Mouse (Mus musculus) CH12.LX (cell line): Measurements from ENCODE around the gene Cdkl5. TPM values are rescaled to one million over a fixed set of nuclear protein-coding genes. Genes with fewer than 3 reads are reported as not detected.

Experiments
- DNase-seq: peaks from one replicate; pipeline ENCODE4 v3.0.0-alpha.2; 2013; ENCODE audit errors: extremely low read depth
- H3K27ac ChIP-seq: 2 replicates; pipeline ENCODE4 v1.5.1; 2012; ENCODE audit warnings: low read depth, mild to moderate bottlenecking, control low read depth, moderate library complexity; ENCODE audit not compliant: insufficient read depth
- H3K27me3 ChIP-seq: replicated peaks from 2 replicates; pipeline ENCODE3; 2012; ENCODE audit warnings: inconsistent platforms
- H3K36me3 ChIP-seq, 2 experiments: replicated peaks in 1 of 2; 2 replicates each; pipeline versions ENCODE3 to v1.6.1; 2012; ENCODE audit warnings: inconsistent platforms in 1 of 2, low read length in 1 of 2, mild to moderate bottlenecking in 1 of 2, mixed read lengths in 1 of 2, moderate library complexity in 1 of 2; ENCODE audit not compliant: control insufficient read depth in 1 of 2, insufficient read depth in 1 of 2
- H3K4me1 ChIP-seq, 2 experiments: 2 replicates each; pipeline ENCODE4 v1.6.1; 2012; ENCODE audit warnings: inconsistent platforms in 1 of 2, moderate library complexity in 1 of 2; ENCODE audit not compliant: insufficient read depth in 2 of 2, control insufficient read depth in 1 of 2
- H3K4me2 ChIP-seq: 2 replicates; pipeline ENCODE4 v1.6.1; 2012; ENCODE audit warnings: low read depth, mild to moderate bottlenecking, control low read depth; ENCODE audit not compliant: poor library complexity, insufficient read depth, severe bottlenecking
- H3K4me3 ChIP-seq, 3 experiments: fragments of 150-350 bp in 1 of 3; sonication (generic) in 1 of 3; replicated peaks in 1 of 3; 2 replicates each; pipeline versions ENCODE3 to v1.5.1; 2011 to 2012; ENCODE audit warnings: low read depth in 2 of 3, low read length in 2 of 3, mild to moderate bottlenecking in 2 of 3, moderate library complexity in 2 of 3, control low read depth in 1 of 3, improper control_type of control experiment in 1 of 3, inconsistent platforms in 1 of 3, mixed read lengths in 1 of 3; ENCODE audit not compliant: poor library complexity in 1 of 3
- H3K79me2 ChIP-seq: replicated peaks from 2 replicates; pipeline ENCODE4 v1.6.1; 2012; ENCODE audit warnings: mild to moderate bottlenecking, moderate library complexity; ENCODE audit not compliant: control insufficient read depth, poor library complexity, insufficient read depth, severe bottlenecking; ENCODE audit errors: extremely low read depth
- H3K9ac ChIP-seq: 2 replicates; pipeline ENCODE4 v1.6.1; 2012; ENCODE audit warnings: low read depth, mild to moderate bottlenecking, control low read depth, moderate library complexity; ENCODE audit not compliant: insufficient read depth
- H3K9me3 ChIP-seq: replicated peaks from 2 replicates; pipeline ENCODE3; 2012; ENCODE audit warnings: low read length, inconsistent platforms, mixed read lengths
- CTCF ChIP-seq, 2 experiments: IDR thresholded peaks in 1 of 2; conservative IDR thresholded peaks in 1 of 2; 2 replicates each; pipeline ENCODE4 v1.5.1; 2011 to 2012; ENCODE audit warnings: low read depth in 2 of 2, low read length in 2 of 2, improper control_type of control experiment in 1 of 2, inconsistent platforms in 1 of 2, mild to moderate bottlenecking in 1 of 2, moderate library complexity in 1 of 2
- E2F4 ChIP-seq: IDR thresholded peaks from 2 replicates; pipeline ENCODE4 v1.6.1; 2011; ENCODE audit warnings: low read depth, low read length, improper control_type of control experiment; ENCODE audit not compliant: insufficient replicate concordance
- KAT2A ChIP-seq: IDR thresholded peaks from 2 replicates; pipeline ENCODE4 v1.6.1; 2012; ENCODE audit warnings: low read length, improper control_type of control experiment, inconsistent platforms; ENCODE audit not compliant: insufficient replicate concordance
- MAFK ChIP-seq: IDR thresholded peaks from 2 replicates; pipeline ENCODE4 v1.6.1; 2011; ENCODE audit warnings: low read length, improper control_type of control experiment; ENCODE audit not compliant: insufficient replicate concordance
- NRF1 ChIP-seq: IDR thresholded peaks from 2 replicates; pipeline ENCODE4 v1.6.1; 2014; ENCODE audit warnings: low read depth, mild to moderate bottlenecking, inconsistent platforms, low read length, improper control_type of control experiment, moderate library complexity
- POLR2AphosphoS2 ChIP-seq: IDR thresholded peaks from 2 replicates; pipeline ENCODE4 v1.6.1; 2011; ENCODE audit warnings: low read depth, low read length, improper control_type of control experiment
- RAD21 ChIP-seq: IDR thresholded peaks from 2 replicates; pipeline ENCODE4 v1.6.1; 2011; ENCODE audit warnings: low read depth, mild to moderate bottlenecking, low read length, improper control_type of control experiment, moderate library complexity
- SIN3A ChIP-seq: IDR thresholded peaks from 2 replicates; pipeline ENCODE4 v1.6.1; 2012; ENCODE audit warnings: low read length, improper control_type of control experiment, inconsistent platforms
- SMC3 ChIP-seq: IDR thresholded peaks from 2 replicates; pipeline ENCODE4 v1.6.1; 2011; ENCODE audit warnings: low read depth, low read length, improper control_type of control experiment
- ZKSCAN1 ChIP-seq: IDR thresholded peaks from 2 replicates; pipeline ENCODE4 v1.6.1; 2012; ENCODE audit warnings: low read depth, inconsistent platforms, low read length, improper control_type of control experiment, borderline replicate concordance
- dilution Hi-C: fragments of 300-500 bp; cut with MboI; formaldehyde crosslinking; loops from 2 replicates; pipeline ENCODE4 v1.14.3; 2020; ENCODE audit warnings: low sequenced_read_pairs; ENCODE audit not compliant: extremely low pct_unique_long_range_greater_than_20kb, extremely low pct_ligation_motif_present
- in situ Hi-C: fragments of 300-500 bp; cut with MboI; formaldehyde crosslinking; loops from 3 replicates; pipeline ENCODE4 v1.14.3; 2019; ENCODE audit warnings: low sequenced_read_pairs, low pct_ligation_motif_present, low pct_unique_long_range_greater_than_20kb, mixed read lengths
- polyA plus RNA-seq: library from polyadenylated mRNA; unstranded; fragments of >175 nt; gene quantifications from 2 replicates; pipeline ENCODE4 v1.2.1, GENCODE M21; 2012; ENCODE audit warnings: low read depth; ENCODE audit not compliant: insufficient read length
- total RNA-seq, 2 experiments: library from RNA; depleted of rRNA; stranded (reverse); fragments of 300-350 nt in 1 of 2; fragments of >200 nt in 1 of 2; gene quantifications; 2 replicates each; pipeline ENCODE4 v1.2.3; 2012 to 2014

The Cdkl5 gene
- total and polyA plus RNA-seq, 3 experiments = 0.25 to 0.63 (median 0.30) TPM

GRCm38 (mm10) chrX:161032423-161032822, 37.9 kb upstream of the Cdkl5 start:
- Histone ChIP-seq H3K4me3 (no peak overlapping the region), H3K9me3 (no peaks in the 10 kb centered on the region), H3K4me1 (peaks cover 0 to 4% of the 10 kb centered on the region in 2 experiments; a peak in 1 of 4 replicates), H3K9ac (no peak overlapping the region), H3K79me2 (no peaks in the 10 kb centered on the region), H3K27ac (no peak overlapping the region), H3K27me3 (no peaks in the 10 kb centered on the region), H3K4me2 (no peak overlapping the region), H3K36me3 (no peaks in the 10 kb centered on the region)
- in situ Hi-C loops (loop anchor here (25.0 kb wide), 4 partner anchors 95 to 845 kb away; no protein-coding TSS in a partner anchor), dilution Hi-C loops (no loop called here)
- TF ChIP-seq CTCF (conservative IDR thresholded peaks at IDR 0.05 in 1 of 2, IDR thresholded peaks at IDR 0.05 in 1 of 2; ENCODE audit: low read depth in 2 of 2, low read length in 2 of 2) (peak in 1 of 2 experiments; percentile 45; a peak in 2 of 4 replicates), POLR2AphosphoS2 (no peak), RAD21 (peak; percentile 0)
- DNase-seq = peak; percentile 44

DNA sequence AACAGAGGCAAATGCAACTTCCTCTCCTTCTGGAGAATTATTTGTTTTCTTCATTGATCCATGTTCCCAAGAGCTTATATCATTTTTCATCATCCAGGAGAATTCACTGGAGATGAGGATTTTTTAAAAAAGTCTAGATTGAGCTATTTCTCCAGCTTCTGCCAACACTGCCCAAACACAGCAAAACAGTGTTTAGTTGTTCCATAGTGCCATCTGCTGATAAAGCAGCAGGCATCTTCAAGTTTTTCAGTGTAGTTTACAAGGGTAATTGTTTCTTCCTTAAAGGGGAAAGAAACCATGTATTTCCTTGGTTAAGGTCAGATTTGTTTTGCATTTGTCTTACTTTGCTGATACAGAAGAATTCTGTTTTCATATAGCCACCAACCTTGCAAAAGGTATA, 35.7 kb upstream of the Cdkl5 start:
- H3K4me3 ChIP-seq = no peak overlapping the region
- no peak overlapping the region for H3K9ac ChIP-seq
- no peaks in the 10 kb centered on the region for H3K27me3 ChIP-seq
- H3K79me2 ChIP-seq = no peaks in the 10 kb centered on the region
- in situ Hi-C loops (loop anchor here (25.0 kb wide), 4 partner anchors 93 to 843 kb away; no protein-coding TSS in a partner anchor), dilution Hi-C loops (no loop called here)
- no peak for DNase-seq
- H3K27ac ChIP-seq = no peak overlapping the region
- TF ChIP-seq SMC3 (peak; percentile 28; the same call in 1 of the 2 replicates), SIN3A (no peak), E2F4 (no peak), ZKSCAN1 (no peak), CTCF (conservative IDR thresholded peaks at IDR 0.05 in 1 of 2, IDR thresholded peaks at IDR 0.05 in 1 of 2; ENCODE audit: low read depth in 2 of 2, low read length in 2 of 2) (peak in 1 of 2 experiments; percentile 56; a peak in 2 of 4 replicates), RAD21 (peak; percentile 46)
- H3K9me3 ChIP-seq = no peaks in the 10 kb centered on the region
- H3K4me2 ChIP-seq = no peak overlapping the region
- H3K4me1 ChIP-seq = no peaks in the 10 kb centered on the region
- H3K36me3 ChIP-seq = no peaks in the 10 kb centered on the region

GRCm38 (mm10) chrX:161024475-161024874, 30.0 kb upstream of the Cdkl5 start:
- no peaks in the 10 kb centered on the region for H3K36me3 ChIP-seq
- no peak for TF ChIP-seq NRF1
- no peak for TF ChIP-seq MAFK
- no peak for TF ChIP-seq CTCF (conservative IDR thresholded peaks at IDR 0.05 in 1 of 2, IDR thresholded peaks at IDR 0.05 in 1 of 2; ENCODE audit: low read depth in 2 of 2, low read length in 2 of 2)
- no peak for TF ChIP-seq KAT2A
- no peak for TF ChIP-seq E2F4
- no peak overlapping the region for H3K27ac ChIP-seq
- in situ Hi-C loops = no loop called here
- H3K79me2 ChIP-seq = no peaks in the 10 kb centered on the region
- no peaks in the 10 kb centered on the region for H3K9me3 ChIP-seq
- H3K9ac ChIP-seq = no peak overlapping the region
- H3K4me1 ChIP-seq = no peaks in the 10 kb centered on the region
- H3K4me2 ChIP-seq = no peak overlapping the region
- H3K27me3 ChIP-seq = no peaks in the 10 kb centered on the region
- H3K4me3 ChIP-seq = no peak overlapping the region
- dilution Hi-C loops = no loop called here
- DNase-seq = no peak
